Mouse (Mus musculus): Measurements from ENCODE around the gene Zfp768. TPM values are rescaled to one million over a fixed set of nuclear protein-coding genes. Genes with fewer than 3 reads are reported as not detected.
A peak's percentile ranks its signal among the peaks of the same experiment; 100 is the strongest.
"Not testable (repeated sequence)": the region's sequence is repeated elsewhere in the genome, so short reads cannot be mapped to it uniquely, and the experiment has no call there.

Zfp768 gene
- polyA plus RNA-seq, 1 experiment from 2014 or later: 20.4 TPM

- not testable (repeated sequence) for H3K4me3 ChIP-seq; H3K4me1 ChIP-seq (replicated peaks); H3K27me3 ChIP-seq (ENCODE audit: insufficient read depth, poor library complexity, severe bottlenecking); H3K9me3 ChIP-seq; DNase-seq (ENCODE audit: low spot score); H3K27ac ChIP-seq
- peaks cover 25% of the 10 kb centered on the region for H3K36me3 ChIP-seq
- WGBS: 80% methylated on average over 3 of the region's 3 CpGs
Measured at GRCm38 (mm10) chr7:127371870-127372269, 26.5 kb upstream of the Zfp768 start.

GRCm38 (mm10) chr7:127371213-127371612 is 25.8 kb upstream of the Zfp768 start:
- peaks cover 25% of the 10 kb centered on the region for H3K36me3 ChIP-seq
- WGBS: 81% methylated on average over 2 of the region's 2 CpGs
- DNase-seq (ENCODE audit: low spot score): no peak

GRCm38 (mm10) chr7:127366249-127366648 is 20.9 kb upstream of the Zfp768 start:
- Histone ChIP-seq H3K36me3 (no peaks in the 10 kb centered on the region), H3K4me1 (replicated peaks) (peaks cover 17% of the 10 kb centered on the region), H3K27ac (no peak overlapping the region), H3K27me3 (ENCODE audit: insufficient read depth, poor library complexity, severe bottlenecking) (peaks cover 32% of the 10 kb centered on the region), H3K4me3 (no peak overlapping the region), H3K9me3 (no peaks in the 10 kb centered on the region)
- 87% methylated on average over 3 of the region's 3 CpGs for WGBS
- DNase-seq (ENCODE audit: low spot score): no peak

More at GRCm38 (mm10) chr7:127371213-127371612, 25.8 kb upstream of the Zfp768 start:
- no peaks in the 10 kb centered on the region for H3K27me3 ChIP-seq (ENCODE audit: insufficient read depth, poor library complexity, severe bottlenecking)
- H3K9me3 ChIP-seq: no peaks in the 10 kb centered on the region
- peaks cover 9% of the 10 kb centered on the region for H3K4me1 ChIP-seq (replicated peaks)
- H3K4me3 ChIP-seq: no peak overlapping the region
- H3K27ac ChIP-seq: no peak overlapping the region

DNA sequence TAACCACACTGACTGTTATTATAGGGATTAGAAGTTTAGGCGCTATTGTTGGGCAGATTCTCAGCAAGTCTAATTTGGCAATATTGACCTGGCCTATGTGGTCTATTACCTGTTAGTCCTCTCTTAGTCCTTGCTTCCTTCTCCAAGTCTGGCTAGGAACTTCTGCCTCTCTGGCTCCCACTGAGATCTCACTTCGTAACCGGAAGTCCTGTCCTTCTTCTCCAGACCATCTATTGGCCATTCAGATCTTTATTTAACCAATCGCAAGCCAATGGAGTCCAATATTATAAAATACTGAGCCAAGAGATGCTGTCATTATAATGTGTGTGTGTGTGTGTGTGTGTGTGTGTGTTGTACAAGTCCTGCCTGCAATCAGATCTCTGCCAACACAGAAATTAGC is 18.8 kb upstream of the Zfp768 start:
- H3K9me3 ChIP-seq: no peaks in the 10 kb centered on the region
- no peak overlapping the region for H3K27ac ChIP-seq
- 49% methylated on average over 4 of the region's 4 CpGs for WGBS
- H3K4me1 ChIP-seq (replicated peaks): peaks cover 17% of the 10 kb centered on the region
- DNase-seq (ENCODE audit: low spot score): no peak
- peak overlapping the region; percentile 56 for H3K4me3 ChIP-seq
- H3K36me3 ChIP-seq: no peaks in the 10 kb centered on the region
- H3K27me3 ChIP-seq (ENCODE audit: insufficient read depth, poor library complexity, severe bottlenecking): peaks cover 33% of the 10 kb centered on the region

DNA sequence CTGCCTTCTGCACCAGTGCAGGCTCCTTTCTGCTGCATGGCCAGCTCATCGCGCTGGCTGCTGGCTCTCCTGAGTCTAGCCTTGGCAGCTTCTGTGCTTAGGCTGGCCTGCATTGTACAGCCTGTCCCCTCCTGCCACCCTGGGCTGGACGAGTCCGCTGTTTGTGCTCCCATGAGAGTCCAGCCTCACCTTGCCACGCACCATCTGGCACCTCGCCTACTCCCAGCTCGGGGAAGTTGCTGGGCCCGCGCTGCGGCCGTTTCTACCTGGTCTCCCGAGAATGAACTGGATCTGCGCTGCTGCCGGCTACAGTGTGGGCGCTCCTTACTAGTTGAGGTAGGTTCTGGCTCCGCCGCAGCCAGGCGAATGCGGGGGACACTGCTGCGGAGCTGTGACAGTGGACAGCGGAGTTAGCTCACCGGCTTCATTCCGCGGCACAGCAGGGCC is 18.1 kb upstream of the Zfp768 start:
- H3K9me3 ChIP-seq: no peaks in the 10 kb centered on the region
- H3K4me1 ChIP-seq (replicated peaks): peaks cover 17% of the 10 kb centered on the region
- no peaks in the 10 kb centered on the region for H3K36me3 ChIP-seq
- peak overlapping the region; percentile 56 for H3K4me3 ChIP-seq
- H3K27ac ChIP-seq: peak overlapping the region; percentile 47
- peaks cover 33% of the 10 kb centered on the region for H3K27me3 ChIP-seq (ENCODE audit: insufficient read depth, poor library complexity, severe bottlenecking)
- peak; percentile 57 for DNase-seq (ENCODE audit: low spot score)
- 1% methylated on average over 24 of the region's 24 CpGs for WGBS

GRCm38 (mm10) chr7:127362418-127362817 is 17.0 kb upstream of the Zfp768 start:
- Histone ChIP-seq H3K4me1 (replicated peaks) (peaks cover 17% of the 10 kb centered on the region), H3K4me3 (peak overlapping the region; percentile 26), H3K27me3 (ENCODE audit: insufficient read depth, poor library complexity, severe bottlenecking) (peaks cover 33% of the 10 kb centered on the region)
- 28% methylated on average over 13 of the region's 13 CpGs for WGBS
- H3K27ac ChIP-seq, H3K9me3 ChIP-seq, H3K36me3 ChIP-seq: not testable (repeated sequence)
- DNase-seq (ENCODE audit: low spot score): peak; percentile 20

- Histone ChIP-seq H3K27ac (no peak overlapping the region), H3K4me3 (no peak overlapping the region), H3K27me3 (ENCODE audit: insufficient read depth, poor library complexity, severe bottlenecking) (peaks cover 33% of the 10 kb centered on the region), H3K4me1 (replicated peaks) (peaks cover 17% of the 10 kb centered on the region), H3K9me3 (no peaks in the 10 kb centered on the region), H3K36me3 (no peaks in the 10 kb centered on the region)
- no peak for DNase-seq (ENCODE audit: low spot score)
- WGBS: 58% methylated on average over 13 of the region's 13 CpGs
Measured at GRCm38 (mm10) chr7:127361449-127361848, 16.1 kb upstream of the Zfp768 start.

DNA sequence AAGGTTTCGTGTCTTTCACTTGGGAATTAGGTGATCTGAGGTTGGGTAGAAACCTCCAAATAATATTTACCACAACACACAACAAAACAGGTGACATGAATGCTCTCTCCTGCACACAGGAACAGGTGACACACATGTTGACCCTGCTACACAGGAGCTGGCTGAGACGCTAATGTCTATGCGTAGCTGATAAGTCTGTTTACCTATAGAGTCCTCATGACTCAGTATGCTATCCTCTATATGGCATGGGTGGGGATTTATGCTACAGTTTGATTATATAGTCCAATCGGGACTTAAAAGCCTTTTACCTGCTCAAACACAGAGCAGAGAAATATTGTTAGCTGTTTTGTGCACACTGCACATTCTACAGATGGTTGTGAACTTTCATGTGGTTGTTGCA is 14.9 kb upstream of the Zfp768 start:
- WGBS: 80% methylated on average over 4 of the region's 4 CpGs
- H3K27me3 ChIP-seq (ENCODE audit: insufficient read depth, poor library complexity, severe bottlenecking): peaks cover 29% of the 10 kb centered on the region
- H3K27ac ChIP-seq: no peak overlapping the region
- peaks cover 17% of the 10 kb centered on the region for H3K4me1 ChIP-seq (replicated peaks)
- DNase-seq (ENCODE audit: low spot score): no peak
- no peak overlapping the region for H3K4me3 ChIP-seq
- no peaks in the 10 kb centered on the region for H3K36me3 ChIP-seq
- no peaks in the 10 kb centered on the region for H3K9me3 ChIP-seq

GRCm38 (mm10) chr7:127358472-127358871 is 13.1 kb upstream of the Zfp768 start:
- H3K36me3 ChIP-seq: no peaks in the 10 kb centered on the region
- 75% methylated on average over 4 of the region's 4 CpGs for WGBS
- DNase-seq (ENCODE audit: low spot score): no peak

GRCm38 (mm10) chr7:127357871-127358270 is 12.5 kb upstream of the Zfp768 start:
- Histone ChIP-seq H3K4me1 (replicated peaks) (0 out of 2 replicates have a peak, but pooled peaks cover 3% of the 10 kb centered on the region), H3K36me3 (no peaks in the 10 kb centered on the region), H3K27ac (no peak overlapping the region), H3K9me3 (no peaks in the 10 kb centered on the region), H3K4me3 (no peak overlapping the region), H3K27me3 (ENCODE audit: insufficient read depth, poor library complexity, severe bottlenecking) (peaks cover 8% of the 10 kb centered on the region)
- WGBS: 78% methylated on average over 2 of the region's 2 CpGs
- no peak for DNase-seq (ENCODE audit: low spot score)

More at GRCm38 (mm10) chr7:127358472-127358871, 13.1 kb upstream of the Zfp768 start:
- H3K4me3 ChIP-seq: no peak overlapping the region
- peaks cover 14% of the 10 kb centered on the region for H3K27me3 ChIP-seq (ENCODE audit: insufficient read depth, poor library complexity, severe bottlenecking)
- H3K9me3 ChIP-seq: no peaks in the 10 kb centered on the region
- H3K27ac ChIP-seq: no peak overlapping the region
- peaks cover 6% of the 10 kb centered on the region for H3K4me1 ChIP-seq (replicated peaks)

DNA sequence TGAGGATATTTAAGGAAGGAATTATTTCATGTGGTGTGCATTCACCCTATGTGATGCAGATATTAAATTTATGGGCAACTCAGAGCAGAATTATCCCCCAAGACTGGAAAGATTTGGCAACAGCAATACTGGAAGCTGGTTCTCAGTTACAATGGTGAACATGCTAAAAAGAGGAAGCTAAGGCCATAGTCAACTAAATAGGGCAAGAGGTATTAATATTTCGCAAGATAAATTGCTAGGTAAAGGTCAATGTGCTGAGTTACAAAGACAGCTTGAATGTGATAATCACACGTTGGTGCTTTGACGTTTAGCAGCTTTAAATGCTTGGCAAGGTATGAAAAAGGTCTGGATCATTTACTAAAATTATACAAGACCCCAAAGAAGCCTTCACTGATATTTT is 10.4 kb upstream of the Zfp768 start:
- Histone ChIP-seq H3K4me3 (no peak overlapping the region), H3K27ac (no peak overlapping the region)

DNA sequence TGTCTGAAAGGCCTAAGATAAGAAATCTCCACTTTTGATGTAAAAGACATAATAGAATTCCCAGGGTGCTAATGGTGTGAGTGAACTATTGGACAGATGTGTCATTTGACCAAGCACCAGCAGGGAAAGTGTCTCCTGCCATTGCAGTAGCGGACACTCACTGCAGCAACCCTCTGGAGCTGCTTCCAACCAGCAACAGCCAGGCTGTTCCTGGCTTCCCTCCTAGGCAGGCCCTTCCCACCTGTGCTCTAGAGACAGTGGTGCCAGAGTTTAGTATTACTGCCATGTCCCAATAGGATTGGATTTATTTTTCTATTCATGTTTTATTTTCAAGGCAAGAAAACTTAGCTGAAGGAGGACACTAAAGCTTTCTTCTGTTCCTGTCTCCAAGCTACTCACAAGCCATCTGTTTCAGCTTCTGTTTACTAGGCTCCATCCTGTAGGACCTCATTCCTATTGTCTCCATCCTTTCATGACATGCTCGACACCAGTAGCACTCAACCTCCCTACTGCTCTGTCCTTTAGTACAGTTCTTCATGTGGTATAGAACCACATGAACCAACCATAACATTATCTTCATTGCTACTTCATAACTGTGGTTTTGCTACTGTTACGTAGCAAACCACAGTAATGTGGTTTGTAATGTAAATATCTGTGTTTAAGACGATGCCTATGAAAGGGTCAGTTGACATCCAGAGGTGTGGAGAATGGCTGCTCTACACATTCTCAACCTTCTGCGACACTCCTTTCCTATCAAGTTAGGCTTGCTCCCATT is 6.0 kb upstream of the Zfp768 start:
- no peak overlapping the region for H3K4me3 ChIP-seq
- 86% methylated on average over 5 of the region's 5 CpGs for WGBS
- H3K9me3 ChIP-seq: no peaks in the 10 kb centered on the region
- no peaks in the 10 kb centered on the region; the same call in 1 of the 2 replicates for H3K27me3 ChIP-seq (ENCODE audit: insufficient read depth, poor library complexity, severe bottlenecking)
- no peak overlapping the region for H3K27ac ChIP-seq
- DNase-seq (ENCODE audit: low spot score): no peak
- peaks cover 12% of the 10 kb centered on the region for H3K4me1 ChIP-seq (replicated peaks)
- no peaks in the 10 kb centered on the region for H3K36me3 ChIP-seq

More for the DNA sequence above, 10.4 kb upstream of the Zfp768 start:
- Histone ChIP-seq H3K27me3 (ENCODE audit: insufficient read depth, poor library complexity, severe bottlenecking) (no peaks in the 10 kb centered on the region; the same call in 1 of the 2 replicates), H3K9me3 (no peaks in the 10 kb centered on the region), H3K4me1 (replicated peaks) (no peaks in the 10 kb centered on the region), H3K36me3 (no peaks in the 10 kb centered on the region)
- WGBS: 75% methylated on average over 3 of the region's 3 CpGs
- DNase-seq (ENCODE audit: low spot score): no peak

DNA sequence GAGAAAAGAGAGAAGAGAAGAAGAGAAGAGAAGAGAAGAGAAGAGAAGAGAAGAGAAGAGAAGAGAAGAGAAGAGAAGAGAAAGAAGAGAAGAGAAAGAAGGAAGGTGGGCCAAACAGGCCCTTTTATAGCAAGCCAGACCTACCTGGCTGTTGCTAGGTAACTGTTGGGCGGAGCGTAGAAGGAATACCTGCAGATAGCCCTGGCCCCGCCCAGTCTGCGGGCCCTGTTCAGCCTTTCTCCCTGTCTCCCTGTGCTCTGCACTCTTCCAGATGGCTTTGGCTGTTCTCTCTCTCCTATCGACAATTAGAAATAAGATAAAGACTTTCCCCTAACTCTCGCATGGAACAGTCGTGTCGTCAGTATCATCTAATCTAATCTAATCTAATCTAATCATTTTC is 1.3 kb upstream of the Zfp768 start:
- Histone ChIP-seq H3K9me3 (no peaks in the 10 kb centered on the region), H3K4me1 (replicated peaks) (peaks cover 39% of the 10 kb centered on the region), H3K36me3 (peaks cover 26% of the 10 kb centered on the region), H3K27me3 (ENCODE audit: insufficient read depth, poor library complexity, severe bottlenecking) (no peaks in the 10 kb centered on the region; the same call in 1 of the 2 replicates), H3K27ac (peak overlapping the region; percentile 97), H3K4me3 (peak overlapping the region; percentile 93)
- no peak for DNase-seq (ENCODE audit: low spot score)
- WGBS: 16% methylated on average over 8 of the region's 8 CpGs

Measured in hindbrain, embryonic 10.5 days (tissue).